Mouse (Mus musculus): ENCODE data around the gene Cdk12. TPM values are rescaled to one million over a fixed set of nuclear protein-coding genes. Genes with fewer than 3 reads are reported as not detected.

The Cdk12 gene
- polyA plus RNA-seq, 1 experiment from 2014 or later: 14.6 TPM

DNA sequence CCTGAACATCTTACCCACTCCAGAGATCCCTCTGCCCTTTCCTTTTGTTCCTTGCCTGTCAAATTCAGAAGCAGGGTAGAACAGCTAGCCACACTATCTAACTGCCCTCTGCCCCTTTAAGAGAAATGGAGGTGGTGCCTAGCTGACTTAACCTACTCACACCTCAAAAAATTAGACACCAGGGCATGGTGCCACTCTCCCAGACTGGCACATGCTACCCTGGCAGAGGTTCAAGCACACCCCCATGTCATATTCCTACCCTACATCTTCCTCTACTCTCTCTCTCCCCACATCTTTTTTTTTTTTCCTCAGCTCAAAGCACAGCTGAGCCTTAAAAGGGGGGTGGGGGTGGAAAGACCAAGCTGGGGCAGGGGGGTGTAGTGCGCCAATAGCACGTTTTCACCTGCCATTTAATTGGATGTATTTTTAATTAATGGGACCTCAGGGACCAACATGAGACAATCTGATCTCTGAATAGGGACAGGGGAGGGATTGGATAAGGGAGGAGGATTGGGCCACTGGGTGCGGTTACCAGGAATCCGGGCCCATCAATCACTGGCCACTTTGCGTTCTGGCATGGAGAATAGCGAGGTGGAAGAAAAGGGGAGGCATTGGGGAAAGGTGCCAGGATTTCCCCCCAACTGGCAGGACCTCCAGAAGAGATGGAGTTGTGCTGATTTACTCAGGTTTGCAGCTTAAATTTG is 64.0 kb downstream of the Cdk12 start:
- 74% methylated on average over 6 of the region's 6 CpGs for WGBS
- DNase-seq (ENCODE audit: low spot score): no peak
- Histone ChIP-seq H3K27ac (no peak overlapping the region), H3K36me3 (peaks cover 79% of the 10 kb centered on the region), H3K27me3 (ENCODE audit: low read depth, poor library complexity, severe bottlenecking) (no peaks in the 10 kb centered on the region), H3K4me1 (no peaks in the 10 kb centered on the region), H3K9me3 (replicated peaks) (no peaks in the 10 kb centered on the region), H3K4me3 (no peak overlapping the region)

GRCm38 (mm10) chr11:98270066-98270465 is 67.2 kb downstream of the Cdk12 start:
- H3K27me3 ChIP-seq (ENCODE audit: low read depth, poor library complexity, severe bottlenecking): no peaks in the 10 kb centered on the region
- H3K4me3 ChIP-seq: no peak overlapping the region
- H3K9me3 ChIP-seq (replicated peaks): no peaks in the 10 kb centered on the region
- H3K36me3 ChIP-seq: peaks cover 96% of the 10 kb centered on the region
- 96% methylated on average over 3 of the region's 3 CpGs for WGBS
- no peak for DNase-seq (ENCODE audit: low spot score)
- no peak overlapping the region for H3K27ac ChIP-seq
- H3K4me1 ChIP-seq: no peaks in the 10 kb centered on the region

DNA sequence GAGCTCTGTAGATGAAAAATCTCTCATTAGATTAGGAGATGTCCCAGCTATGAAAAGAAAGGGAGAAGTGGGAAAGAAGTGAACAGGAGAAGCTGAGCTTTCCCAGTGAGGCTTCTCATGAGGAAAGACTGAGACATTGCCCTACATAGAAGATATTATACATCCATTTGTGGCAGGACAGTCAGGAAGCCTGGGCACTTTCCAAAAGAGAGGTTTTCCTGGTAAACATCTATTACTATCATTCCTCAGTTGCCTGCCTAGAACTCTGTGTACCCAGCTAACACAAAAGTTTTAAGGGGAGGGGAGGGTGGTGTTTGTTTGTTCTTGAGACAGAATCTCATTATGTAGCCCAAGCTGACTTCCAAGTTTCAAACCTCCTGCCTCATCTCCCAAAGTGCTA is 67.6 kb downstream of the Cdk12 start:
- Histone ChIP-seq H3K36me3 (peaks cover 94% of the 10 kb centered on the region), H3K9me3 (replicated peaks) (no peaks in the 10 kb centered on the region), H3K27me3 (ENCODE audit: low read depth, poor library complexity, severe bottlenecking) (no peaks in the 10 kb centered on the region), H3K4me1 (no peaks in the 10 kb centered on the region), H3K27ac (no peak overlapping the region), H3K4me3 (no peak overlapping the region)
- DNase-seq (ENCODE audit: low spot score): no peak

- Histone ChIP-seq H3K4me3 (no peak overlapping the region; the same call in 1 of the 2 replicates), H3K9me3 (replicated peaks) (no peaks in the 10 kb centered on the region), H3K4me1 (peaks cover 9% of the 10 kb centered on the region), H3K36me3 (peaks cover 11% of the 10 kb centered on the region), H3K27ac (no peak overlapping the region), H3K27me3 (ENCODE audit: low read depth, poor library complexity, severe bottlenecking) (peaks cover 40% of the 10 kb centered on the region)
- 34% methylated on average over 9 of the region's 9 CpGs for WGBS
- DNase-seq (ENCODE audit: low spot score): no peak
Measured at GRCm38 (mm10) chr11:98283740-98284139, 80.9 kb downstream of the Cdk12 start.

DNA sequence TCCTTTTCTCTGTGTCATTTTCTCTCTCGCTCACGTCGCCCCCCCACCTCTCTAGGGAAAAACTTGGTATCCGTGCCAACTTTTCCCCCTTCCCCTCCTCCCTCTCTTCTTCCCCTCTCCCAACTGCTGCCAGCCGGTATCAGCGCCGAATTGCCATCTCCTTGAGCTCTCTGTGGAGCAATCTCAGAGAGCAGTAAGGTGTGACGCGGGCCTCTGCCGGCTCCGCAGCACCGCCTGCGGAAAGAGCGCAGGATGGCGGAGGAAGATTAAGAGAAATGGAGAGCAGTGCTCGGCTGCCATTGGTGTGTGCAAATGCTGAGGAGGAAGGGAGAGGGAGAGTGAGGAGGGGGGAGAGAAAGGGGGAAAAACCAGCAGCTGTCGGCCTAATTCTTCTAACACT is 81.4 kb downstream of the Cdk12 start:
- WGBS: 3% methylated on average over 16 of the region's 17 CpGs
- Histone ChIP-seq H3K4me3 (peak overlapping the region; percentile 30), H3K9me3 (replicated peaks) (no peaks in the 10 kb centered on the region), H3K27me3 (ENCODE audit: low read depth, poor library complexity, severe bottlenecking) (peaks cover 45% of the 10 kb centered on the region), H3K4me1 (peaks cover 9% of the 10 kb centered on the region), H3K36me3 (peaks cover 6% of the 10 kb centered on the region), H3K27ac (no peak overlapping the region)
- DNase-seq (ENCODE audit: low spot score): peak; percentile 44

DNA sequence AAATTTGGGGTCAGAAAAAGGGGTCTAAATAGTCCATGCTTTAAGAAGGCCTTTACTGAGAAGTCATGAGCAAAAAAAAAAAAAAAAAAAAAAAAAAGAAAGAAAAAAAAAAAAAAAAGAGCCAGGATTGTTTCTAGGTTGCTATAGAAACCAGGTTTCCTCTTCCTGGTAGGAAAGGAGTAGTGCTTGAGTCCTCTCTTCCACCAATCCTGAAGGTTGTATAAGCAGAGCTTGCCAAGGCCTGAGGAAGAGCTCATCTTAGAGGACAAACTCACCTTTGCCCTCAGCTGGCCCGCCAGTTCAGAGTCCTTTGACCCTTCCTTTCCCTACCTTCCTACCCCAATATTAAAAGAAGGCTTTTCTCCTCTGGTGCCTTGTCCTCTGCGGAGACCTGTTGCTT is 82.5 kb downstream of the Cdk12 start:
- Histone ChIP-seq H3K27me3 (ENCODE audit: low read depth, poor library complexity, severe bottlenecking) (peaks cover 55% of the 10 kb centered on the region), H3K9me3 (replicated peaks) (no peaks in the 10 kb centered on the region), H3K27ac (no peak overlapping the region), H3K36me3 (no peaks in the 10 kb centered on the region), H3K4me3 (no peak overlapping the region), H3K4me1 (peaks cover 9% of the 10 kb centered on the region)
- no peak for DNase-seq (ENCODE audit: low spot score)
- 66% methylated on average over 2 of the region's 2 CpGs for WGBS

DNA sequence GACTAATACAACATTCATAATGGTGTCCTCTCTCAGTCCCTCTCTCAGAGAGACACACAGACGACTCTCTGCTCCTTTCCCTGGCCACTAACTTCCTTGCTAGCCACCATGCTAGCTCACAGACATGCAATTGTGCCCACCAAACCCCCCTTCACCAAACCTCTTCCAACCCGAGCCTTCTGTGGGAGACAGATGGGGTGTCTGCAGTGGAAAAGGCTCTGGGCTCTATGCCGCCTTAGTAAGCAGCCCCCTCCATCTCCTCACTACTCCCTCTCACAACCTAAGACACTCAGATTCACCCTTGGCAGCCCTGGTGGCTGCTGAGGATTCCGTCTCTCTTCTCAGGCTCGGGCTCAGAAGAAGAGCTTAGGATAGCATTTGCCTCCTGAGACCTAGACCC is 84.7 kb downstream of the Cdk12 start:
- 46% methylated on average over 5 of the region's 5 CpGs for WGBS
- Histone ChIP-seq H3K9me3 (replicated peaks) (no peaks in the 10 kb centered on the region), H3K27ac (no peak overlapping the region), H3K4me3 (no peak overlapping the region), H3K27me3 (ENCODE audit: low read depth, poor library complexity, severe bottlenecking) (peaks cover 73% of the 10 kb centered on the region), H3K4me1 (peaks cover 9% of the 10 kb centered on the region), H3K36me3 (no peaks in the 10 kb centered on the region)
- no peak for DNase-seq (ENCODE audit: low spot score)

- Histone ChIP-seq H3K27me3 (ENCODE audit: low read depth, poor library complexity, severe bottlenecking) (peaks cover 75% of the 10 kb centered on the region), H3K9me3 (replicated peaks) (no peaks in the 10 kb centered on the region)
- 60% methylated on average over 7 of the region's 7 CpGs for WGBS
Measured at GRCm38 (mm10) chr11:98287961-98288360, 85.1 kb downstream of the Cdk12 start.

GRCm38 (mm10) chr11:98289873-98290272 is 87.0 kb downstream of the Cdk12 start:
- Histone ChIP-seq H3K9me3 (replicated peaks) (no peaks in the 10 kb centered on the region), H3K27ac (no peak overlapping the region), H3K4me1 (peaks cover 10% of the 10 kb centered on the region), H3K4me3 (no peak overlapping the region), H3K27me3 (ENCODE audit: low read depth, poor library complexity, severe bottlenecking) (peaks cover 75% of the 10 kb centered on the region), H3K36me3 (no peaks in the 10 kb centered on the region)
- WGBS: 36% methylated on average over 13 of the region's 13 CpGs
- no peak for DNase-seq (ENCODE audit: low spot score)

More at GRCm38 (mm10) chr11:98287961-98288360, 85.1 kb downstream of the Cdk12 start:
- no peak overlapping the region for H3K27ac ChIP-seq
- H3K4me3 ChIP-seq: no peak overlapping the region
- H3K36me3 ChIP-seq: no peaks in the 10 kb centered on the region
- no peak for DNase-seq (ENCODE audit: low spot score)
- peaks cover 9% of the 10 kb centered on the region for H3K4me1 ChIP-seq

GRCm38 (mm10) chr11:98290906-98291305 is 88.0 kb downstream of the Cdk12 start:
- H3K36me3 ChIP-seq: no peaks in the 10 kb centered on the region
- no peak overlapping the region for H3K4me3 ChIP-seq
- no peak overlapping the region for H3K27ac ChIP-seq
- H3K9me3 ChIP-seq (replicated peaks): no peaks in the 10 kb centered on the region
- H3K27me3 ChIP-seq (ENCODE audit: low read depth, poor library complexity, severe bottlenecking): peaks cover 82% of the 10 kb centered on the region
- 72% methylated on average over 2 of the region's 2 CpGs for WGBS
- DNase-seq (ENCODE audit: low spot score): no peak
- peaks cover 21% of the 10 kb centered on the region for H3K4me1 ChIP-seq

- peaks cover 89% of the 10 kb centered on the region for H3K27me3 ChIP-seq (ENCODE audit: low read depth, poor library complexity, severe bottlenecking)
- WGBS: 33% methylated on average over 2 of the region's 2 CpGs
- H3K27ac ChIP-seq: no peak overlapping the region
- no peaks in the 10 kb centered on the region for H3K36me3 ChIP-seq
- H3K4me3 ChIP-seq: no peak overlapping the region
- H3K9me3 ChIP-seq (replicated peaks): no peaks in the 10 kb centered on the region
- H3K4me1 ChIP-seq: peaks cover 38% of the 10 kb centered on the region
- no peak for DNase-seq (ENCODE audit: low spot score)
Measured at GRCm38 (mm10) chr11:98293070-98293469, 90.2 kb downstream of the Cdk12 start.

- Histone ChIP-seq H3K27me3 (ENCODE audit: low read depth, poor library complexity, severe bottlenecking) (peaks cover 92% of the 10 kb centered on the region), H3K4me1 (peaks cover 43% of the 10 kb centered on the region), H3K4me3 (peak overlapping the region; percentile 74), H3K27ac (peak overlapping the region; percentile 81), H3K9me3 (replicated peaks) (no peaks in the 10 kb centered on the region), H3K36me3 (no peaks in the 10 kb centered on the region)
- 2% methylated on average over 58 of the region's 58 CpGs for WGBS
- DNase-seq (ENCODE audit: low spot score): peak; percentile 86
Measured at GRCm38 (mm10) chr11:98294188-98295012, 91.5 kb downstream of the Cdk12 start.

GRCm38 (mm10) chr11:98295013-98295585 is 92.2 kb downstream of the Cdk12 start:
- Histone ChIP-seq H3K4me1 (peaks cover 43% of the 10 kb centered on the region), H3K27me3 (ENCODE audit: low read depth, poor library complexity, severe bottlenecking) (peaks cover 92% of the 10 kb centered on the region), H3K27ac (peak overlapping the region; percentile 81), H3K9me3 (replicated peaks) (no peaks in the 10 kb centered on the region), H3K4me3 (peak overlapping the region; percentile 74), H3K36me3 (no peaks in the 10 kb centered on the region)
- 4% methylated on average over 9 of the region's 9 CpGs for WGBS
- DNase-seq (ENCODE audit: low spot score): no peak
